Mouse (Mus musculus) brown adipose tissue, adult 24 weeks (tissue): ENCODE measurements around the gene Cnp. TPM values are rescaled to one million over a fixed set of nuclear protein-coding genes. Genes with fewer than 3 reads are reported as not detected.

Experiments
- polyA plus RNA-seq: library from polyadenylated mRNA; stranded (reverse); fragments of >200 nt; gene quantifications from 2 replicates; pipeline ENCODE4 v1.2.4, GENCODE M21; 2012; ENCODE audit not compliant: missing spikeins, insufficient read depth, insufficient read length

Cnp gene
- polyA plus RNA-seq, 1 experiment = 8.4 TPM

Other genes starting within 250 kb of the Cnp start
- not detected in 2 replicates for gene Gast, start 240.5 kb upstream of the Cnp start, polyA plus RNA-seq
- gene Hap1, start 218.8 kb upstream of the Cnp start, polyA plus RNA-seq = not detected in 2 replicates
- gene Jup, start 177.1 kb upstream of the Cnp start, polyA plus RNA-seq = 24.9 and 31.0 TPM in 2 replicates
- gene P3h4, start 160.1 kb upstream of the Cnp start, polyA plus RNA-seq = 5.7 and 9.8 TPM in 2 replicates
- 1.7 and 3.3 TPM in 2 replicates for gene Fkbp10, start 159.2 kb upstream of the Cnp start, polyA plus RNA-seq
- gene Nt5c3b, start 133.1 kb upstream of the Cnp start, polyA plus RNA-seq = 14.7 and 16.3 TPM in 2 replicates
- gene Klhl10, start 133.0 kb upstream of the Cnp start, polyA plus RNA-seq = not detected in 2 replicates
- gene Klhl11, start 102.2 kb upstream of the Cnp start, polyA plus RNA-seq = 2.5 and 3.4 TPM in 2 replicates
- 2,639 and 2,906 TPM in 2 replicates for gene Acly, start 46.9 kb upstream of the Cnp start, polyA plus RNA-seq
- 28.0 and 35.4 TPM in 2 replicates for gene Ttc25, start 29.3 kb upstream of the Cnp start, polyA plus RNA-seq
- 32.0 and 37.6 TPM in 2 replicates for gene Nkiras2, start 44.3 kb downstream of the Cnp start, polyA plus RNA-seq
- gene Dnajc7, start 45.3 kb downstream of the Cnp start, polyA plus RNA-seq = 246 and 295 TPM in 2 replicates
- not detected in 2 replicates for gene Zfp385c, start 117.6 kb downstream of the Cnp start, polyA plus RNA-seq
- gene Dhx58, start 129.4 kb downstream of the Cnp start, polyA plus RNA-seq = 3.6 and 6.4 TPM in 2 replicates
- gene Kat2a, start 137.6 kb downstream of the Cnp start, polyA plus RNA-seq = 6.9 and 8.4 TPM in 2 replicates
- not detected in 2 replicates for gene Hspb9, start 138.9 kb downstream of the Cnp start, polyA plus RNA-seq
- gene Rab5c, start 163.3 kb downstream of the Cnp start, polyA plus RNA-seq = 148 and 163 TPM in 2 replicates
- gene Kcnh4, start 185.0 kb downstream of the Cnp start, polyA plus RNA-seq = not detected in 2 replicates
- gene Hcrt, start 188.0 kb downstream of the Cnp start, polyA plus RNA-seq = not detected in 2 replicates
- 9.4 and 11.1 TPM in 2 replicates for gene Ghdc, start 196.1 kb downstream of the Cnp start, polyA plus RNA-seq